Mouse (Mus musculus): ENCODE results near the gene Sytl5. TPM values are rescaled to one million over a fixed set of nuclear protein-coding genes. Genes with fewer than 3 reads are reported as not detected.

The Sytl5 gene
- total RNA-seq (2014; fragmentation: Nextera tagmentation) (not detected in 2 replicates), total RNA-seq (2017) (not detected in 2 replicates)

- no peak for ATAC-seq (replicated peaks; ENCODE audit: low FRiP score, low TSS enrichment, poor library complexity, severe bottlenecking)
These were observed at the start of gene Sytl5 for GRCm38 (mm10) chrX:9885322-9885721. Sytl5 (plus strand) TSS chrX:9885622.

- ATAC-seq (replicated peaks; ENCODE audit: low FRiP score, low TSS enrichment, poor library complexity, severe bottlenecking), result no peak
These were observed 38.8 kb upstream of the Sytl5 start, which contains the start of gene Hypm for GRCm38 (mm10) chrX:9846628-9847027. Hypm (plus strand) TSS chrX:9846928.

GRCm38 (mm10) chrX:9849403-9849802 lies 36.0 kb upstream of the Sytl5 start, which contains the start of gene H2al3:
H2al3 (plus strand) TSS chrX:9849703.
- no peak for ATAC-seq (replicated peaks; ENCODE audit: low FRiP score, low TSS enrichment, poor library complexity, severe bottlenecking)

GRCm38 (mm10) chrX:9861859-9862258 lies 23.6 kb upstream of the Sytl5 start:
- no peak for ATAC-seq (replicated peaks; ENCODE audit: low FRiP score, low TSS enrichment, poor library complexity, severe bottlenecking)

- no peak for ATAC-seq (replicated peaks; ENCODE audit: low FRiP score, low TSS enrichment, poor library complexity, severe bottlenecking)
These were observed 9.9 kb upstream of the Sytl5 start for GRCm38 (mm10) chrX:9875519-9875918.

- ATAC-seq (replicated peaks; ENCODE audit: low FRiP score, low TSS enrichment, poor library complexity, severe bottlenecking), result no peak
These were observed 24.1 kb downstream of the Sytl5 start for GRCm38 (mm10) chrX:9909572-9909971.

GRCm38 (mm10) chrX:9933839-9934238 lies 48.4 kb downstream of the Sytl5 start:
- ATAC-seq (replicated peaks; ENCODE audit: low FRiP score, low TSS enrichment, poor library complexity, severe bottlenecking), result no peak

GRCm38 (mm10) chrX:9984094-9984669 lies 98.8 kb downstream of the Sytl5 start:
- ATAC-seq (replicated peaks; ENCODE audit: low FRiP score, low TSS enrichment, poor library complexity, severe bottlenecking), result no peak

GRCm38 (mm10) chrX:10000718-10001117 lies 115.3 kb downstream of the Sytl5 start:
- no peak for ATAC-seq (replicated peaks; ENCODE audit: low FRiP score, low TSS enrichment, poor library complexity, severe bottlenecking)

GRCm38 (mm10) chrX:10005946-10006345 lies 120.5 kb downstream of the Sytl5 start:
- ATAC-seq (replicated peaks; ENCODE audit: low FRiP score, low TSS enrichment, poor library complexity, severe bottlenecking), result no peak

GRCm38 (mm10) chrX:10007675-10008270 lies 122.4 kb downstream of the Sytl5 start:
- ATAC-seq (replicated peaks; ENCODE audit: low FRiP score, low TSS enrichment, poor library complexity, severe bottlenecking), result no peak

GRCm38 (mm10) chrX:10010202-10010601 lies 124.8 kb downstream of the Sytl5 start:
- ATAC-seq (replicated peaks; ENCODE audit: low FRiP score, low TSS enrichment, poor library complexity, severe bottlenecking), result no peak

GRCm38 (mm10) chrX:10034666-10035065 lies 149.2 kb downstream of the Sytl5 start:
- ATAC-seq (replicated peaks; ENCODE audit: low FRiP score, low TSS enrichment, poor library complexity, severe bottlenecking), result peak; percentile 79

Other genes with a start within 250 kb of the Sytl5 start
- 35.3 and 50.4 TPM in 2 replicates for gene Dynlt3, start 222.6 kb upstream of the Sytl5 start, total RNA-seq (2014; fragmentation: Nextera tagmentation)
- gene Dynlt3, start 222.6 kb upstream of the Sytl5 start, total RNA-seq (2017), result 81.6 and 118 TPM in 2 replicates
- not detected in 2 replicates for gene Hypm, start 38.7 kb upstream of the Sytl5 start, total RNA-seq (2014; fragmentation: Nextera tagmentation)
- not detected in 2 replicates for gene Hypm, start 38.7 kb upstream of the Sytl5 start, total RNA-seq (2017)
- gene H2al3, start 35.9 kb upstream of the Sytl5 start, total RNA-seq (2014; fragmentation: Nextera tagmentation), result 1.1 TPM in 1 of 2 replicates, not detected in the other
- gene H2al3, start 35.9 kb upstream of the Sytl5 start, total RNA-seq (2017), result not detected in 2 replicates
- not detected in 2 replicates for gene Srpx, start 232.1 kb downstream of the Sytl5 start, total RNA-seq (2014; fragmentation: Nextera tagmentation)
- not detected in 2 replicates for gene Srpx, start 232.1 kb downstream of the Sytl5 start, total RNA-seq (2017)

All from megakaryocyte-erythroid progenitor cell, adult 5-6 weeks (primary cell).